Mouse (Mus musculus) lung, postnatal 0 days (tissue): Measurements from ENCODE around the gene BC035947. TPM values are rescaled to one million over a fixed set of nuclear protein-coding genes. Genes with fewer than 3 reads are reported as not detected.

Source experiments
- ATAC-seq: fragments of 200-750 bp; cut with Nextera tagmentation; 2 replicates; pipeline ENCODE4 v1.8.0; 2017; ENCODE audit warnings: moderate library complexity
- DNase-seq: peaks from one replicate; pipeline ENCODE4 v3.0.0-alpha.2; 2016; ENCODE audit warnings: low spot score
- H3K27ac ChIP-seq: fragments of 300-500 bp; sonication (generic); 2 replicates; pipeline ENCODE4 v1.5.1; 2014; ENCODE audit warnings: antibody characterized with exemption, mild to moderate bottlenecking, low read length, mixed read lengths
- H3K27me3 ChIP-seq: fragments of 300-500 bp; sonication (generic); replicated peaks from 2 replicates; pipeline ENCODE4 v1.6.1; 2014; ENCODE audit warnings: low read length, mixed read lengths; ENCODE audit not compliant: insufficient read depth
- H3K36me3 ChIP-seq: fragments of 300-500 bp; sonication (generic); 2 replicates; pipeline ENCODE4 v1.6.1; 2014; ENCODE audit warnings: low read length, mixed read lengths; ENCODE audit not compliant: insufficient read depth
- H3K4me1 ChIP-seq: fragments of 300-500 bp; sonication (generic); 2 replicates; pipeline ENCODE4 v1.6.1; 2014; ENCODE audit warnings: antibody characterized with exemption, low read depth, low read length, mixed read lengths; ENCODE audit not compliant: insufficient read depth
- H3K4me2 ChIP-seq: fragments of 300-500 bp; sonication (generic); replicated peaks from 2 replicates; pipeline ENCODE4 v1.6.1; 2014; ENCODE audit warnings: low read depth, mild to moderate bottlenecking, low read length, moderate library complexity, mixed read lengths
- H3K4me3 ChIP-seq: fragments of 300-500 bp; sonication (generic); 2 replicates; pipeline ENCODE4 v1.5.1; 2014; ENCODE audit warnings: low read depth, low read length
- H3K9ac ChIP-seq: fragments of 300-500 bp; sonication (generic); replicated peaks from 2 replicates; pipeline ENCODE4 v1.6.1; 2014; ENCODE audit warnings: low read depth, mild to moderate bottlenecking
- H3K9me3 ChIP-seq: fragments of 300-500 bp; sonication (generic); 2 replicates; pipeline ENCODE4 v1.6.1; 2016; ENCODE audit warnings: low read length, mixed read lengths
- CTCF ChIP-seq: IDR thresholded peaks from 2 replicates; pipeline ENCODE4 v1.5.1; 2016; ENCODE audit warnings: antibody characterized with exemption, mild to moderate bottlenecking
- EP300 ChIP-seq: IDR thresholded peaks from 2 replicates; pipeline ENCODE4 v1.6.1; 2016; ENCODE audit warnings: antibody characterized with exemption, mild to moderate bottlenecking, control low read depth
- WGBS: fragments of 180-500 bp; shearing (Covaris S2); extraction: QIAGEN DNeasy Blood & Tissue Kit; methylation state at CpG from one replicate; pipeline ENCODE4 v1.1.7; 2014; 5-methylcytosine and 5-hydroxymethylcytosine counted together
- polyA plus RNA-seq: library from polyadenylated mRNA; unstranded; fragments of >200 nt; fragmentation: Nextera tagmentation; extraction: Ambion mirVana; gene quantifications from 2 replicates; pipeline ENCODE4 v1.2.1, GENCODE M21; 2015

Gene BC035947
- polyA plus RNA-seq, 1 experiment from 2014 or later = 0.17 TPM

DNA sequence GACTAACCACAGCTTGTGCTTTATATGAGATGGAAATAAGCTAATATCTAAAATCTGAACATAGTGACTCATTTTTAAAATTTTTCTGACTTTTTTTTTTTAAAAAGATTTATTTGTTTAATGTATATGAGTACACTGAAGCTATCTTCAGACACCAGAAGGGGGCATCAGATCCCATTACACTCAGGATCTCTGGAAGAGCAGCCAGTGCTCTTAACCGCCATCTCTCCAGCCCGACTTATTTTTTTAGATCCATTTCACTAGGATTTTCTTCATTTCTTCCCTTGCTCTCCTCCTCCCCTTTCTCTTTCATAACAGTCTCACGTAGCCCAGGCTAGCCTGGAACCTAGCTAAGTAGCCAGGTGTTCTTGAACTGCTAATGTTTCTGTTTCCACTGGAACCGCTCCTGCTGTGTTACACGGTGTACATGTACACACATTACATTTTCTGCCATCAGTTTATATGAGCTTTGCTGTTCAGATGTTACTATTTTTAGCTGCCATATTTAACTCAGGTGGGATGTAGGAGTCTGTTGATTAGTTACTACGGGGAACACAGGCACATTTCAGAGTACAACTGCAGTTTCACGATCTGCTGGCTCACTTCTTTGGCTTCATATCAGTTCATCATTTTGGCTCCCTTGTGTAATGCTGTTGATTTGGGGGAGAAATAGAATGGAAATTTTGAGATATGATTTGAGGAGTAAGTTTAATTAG is 18.7 kb upstream of the BC035947 start:
- no peak for TF ChIP-seq CTCF
- no peak for TF ChIP-seq EP300
- Histone ChIP-seq H3K4me2 (no peak overlapping the region), H3K27me3 (no peaks in the 10 kb centered on the region), H3K4me3 (no peak overlapping the region), H3K9ac (no peak overlapping the region), H3K36me3 (no peaks in the 10 kb centered on the region), H3K9me3 (no peaks in the 10 kb centered on the region), H3K27ac (no peak overlapping the region), H3K4me1 (no peaks in the 10 kb centered on the region)
- no peak for DNase-seq
- 65% methylated on average over 7 of the region's 7 CpGs for WGBS
- no peak for ATAC-seq

DNA sequence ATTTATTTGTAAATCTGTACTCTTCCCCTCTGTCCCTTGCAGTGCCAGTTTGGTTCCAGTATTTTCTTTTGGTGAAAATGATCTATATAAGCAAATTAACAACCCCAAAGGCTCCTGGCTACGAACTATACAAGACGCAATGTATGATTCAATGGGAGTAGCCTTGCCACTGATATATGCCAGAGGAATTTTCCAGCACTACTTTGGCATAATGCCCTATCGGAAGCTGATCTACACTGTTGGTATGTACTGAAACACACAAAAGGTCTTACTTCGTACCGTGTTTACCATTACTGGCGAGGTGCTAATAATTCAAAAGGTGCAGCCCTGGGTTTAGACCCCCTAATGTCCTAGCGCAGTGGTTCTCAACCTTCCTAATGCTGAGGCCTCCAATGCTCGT is 17.1 kb upstream of the BC035947 start:
- ATAC-seq = no peak
- 82% methylated on average over 8 of the region's 8 CpGs for WGBS

DNA sequence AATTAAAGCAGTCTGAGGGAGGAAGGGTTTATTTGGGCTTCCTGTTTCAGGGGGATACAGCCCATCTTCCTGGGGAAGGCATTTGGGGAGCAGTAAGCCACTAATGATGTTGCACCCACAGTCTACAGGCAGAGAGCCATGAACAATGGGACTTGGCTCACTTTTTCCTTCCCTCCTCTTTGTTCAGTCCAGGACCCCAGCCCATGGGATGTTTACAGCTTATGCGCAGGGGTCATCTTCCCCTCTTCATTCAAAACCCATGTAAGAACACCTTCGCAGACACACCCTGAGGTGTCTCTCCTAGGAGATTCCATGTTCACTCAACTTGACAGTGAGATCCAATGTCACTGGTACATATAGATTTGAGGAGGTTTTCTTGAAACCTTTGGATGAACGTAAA is 16.4 kb upstream of the BC035947 start:
- no peaks in the 10 kb centered on the region for H3K9me3 ChIP-seq
- H3K4me1 ChIP-seq = no peaks in the 10 kb centered on the region
- no peak overlapping the region for H3K9ac ChIP-seq
- H3K27me3 ChIP-seq = no peaks in the 10 kb centered on the region
- no peak for DNase-seq
- H3K36me3 ChIP-seq = no peaks in the 10 kb centered on the region
- H3K4me2 ChIP-seq = no peak overlapping the region
- no peak overlapping the region for H3K27ac ChIP-seq
- no peak for ATAC-seq
- no peak overlapping the region for H3K4me3 ChIP-seq
- WGBS = 88% methylated on average over 3 of the region's 3 CpGs
- TF ChIP-seq CTCF (no peak), EP300 (no peak)

More for the DNA sequence above, 17.1 kb upstream of the BC035947 start:
- Histone ChIP-seq H3K9ac (no peak overlapping the region), H3K4me3 (no peak overlapping the region), H3K27me3 (no peaks in the 10 kb centered on the region), H3K9me3 (no peaks in the 10 kb centered on the region), H3K36me3 (no peaks in the 10 kb centered on the region), H3K4me1 (no peaks in the 10 kb centered on the region), H3K4me2 (no peak overlapping the region), H3K27ac (no peak overlapping the region)
- TF ChIP-seq CTCF (no peak), EP300 (no peak)
- no peak for DNase-seq

DNA sequence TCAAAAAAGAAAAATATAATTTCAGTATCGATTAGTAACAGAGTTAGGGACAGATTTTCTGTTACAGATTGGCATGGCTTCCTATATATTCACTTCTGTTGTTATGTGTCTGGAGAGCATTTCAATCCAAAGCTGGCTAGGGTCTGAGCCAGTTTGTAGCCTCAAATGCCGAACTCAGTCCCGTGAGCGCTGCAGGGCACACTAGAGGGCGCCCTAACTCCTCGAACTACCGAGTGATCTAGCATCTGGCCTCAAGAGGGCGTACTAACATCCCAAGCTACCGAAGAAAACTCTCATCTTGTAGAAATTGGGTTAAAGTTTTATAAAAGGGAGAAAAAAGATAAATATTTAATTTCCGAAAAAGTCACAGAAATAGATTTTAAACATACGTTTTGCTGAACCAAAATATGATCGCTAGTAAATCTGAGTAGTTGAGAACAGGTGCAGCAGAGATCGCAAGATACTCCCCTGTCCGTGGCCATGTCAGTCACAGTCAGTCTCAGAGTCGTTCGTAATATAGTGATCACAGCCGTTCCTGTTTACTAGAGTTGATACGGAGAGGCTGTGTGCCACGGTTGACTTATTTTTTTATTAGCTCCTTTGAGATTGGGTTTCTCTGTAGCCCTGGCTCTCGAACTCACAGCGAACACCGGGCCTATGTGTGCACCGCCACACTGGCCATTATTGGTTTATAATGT is 13.4 kb upstream of the BC035947 start:
- DNase-seq (peak; percentile 73), ATAC-seq (no peak)
- peak; percentile 94 for TF ChIP-seq CTCF
- TF ChIP-seq EP300 = no peak
- no peaks in the 10 kb centered on the region for H3K27me3 ChIP-seq
- no peaks in the 10 kb centered on the region for H3K36me3 ChIP-seq
- no peak overlapping the region for H3K4me2 ChIP-seq
- H3K27ac ChIP-seq = no peak overlapping the region
- no peak overlapping the region for H3K9ac ChIP-seq
- WGBS = 46% methylated on average over 23 of the region's 23 CpGs
- no peaks in the 10 kb centered on the region for H3K4me1 ChIP-seq
- no peaks in the 10 kb centered on the region for H3K9me3 ChIP-seq
- H3K4me3 ChIP-seq = no peak overlapping the region

DNA sequence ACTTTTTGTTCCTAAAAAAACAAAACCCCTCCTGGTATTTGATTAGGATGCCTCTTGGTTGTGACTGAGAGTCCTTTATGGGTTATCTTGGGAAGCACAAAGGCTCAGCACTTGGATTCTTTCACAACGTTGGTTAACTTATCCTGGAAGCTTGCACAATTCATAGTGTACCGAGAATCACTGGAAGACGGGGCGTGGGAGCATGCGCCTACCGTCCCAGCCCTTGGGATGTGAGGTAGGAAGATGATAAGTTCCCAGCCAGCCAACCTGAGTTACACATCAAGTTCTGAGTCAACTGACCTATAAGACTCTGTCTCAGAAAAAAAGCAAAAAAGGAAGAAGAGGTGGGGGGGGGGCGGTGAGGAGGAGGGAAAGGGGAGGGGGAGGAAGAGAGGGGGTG is 6.9 kb upstream of the BC035947 start:
- Histone ChIP-seq H3K9ac (no peak overlapping the region), H3K4me1 (no peaks in the 10 kb centered on the region), H3K4me2 (no peak overlapping the region), H3K9me3 (no peaks in the 10 kb centered on the region), H3K36me3 (no peaks in the 10 kb centered on the region), H3K27ac (no peak overlapping the region), H3K27me3 (no peaks in the 10 kb centered on the region), H3K4me3 (no peak overlapping the region)
- 69% methylated on average over 7 of the region's 7 CpGs for WGBS
- TF ChIP-seq CTCF (no peak), EP300 (no peak)
- ATAC-seq (no peak), DNase-seq (no peak)

DNA sequence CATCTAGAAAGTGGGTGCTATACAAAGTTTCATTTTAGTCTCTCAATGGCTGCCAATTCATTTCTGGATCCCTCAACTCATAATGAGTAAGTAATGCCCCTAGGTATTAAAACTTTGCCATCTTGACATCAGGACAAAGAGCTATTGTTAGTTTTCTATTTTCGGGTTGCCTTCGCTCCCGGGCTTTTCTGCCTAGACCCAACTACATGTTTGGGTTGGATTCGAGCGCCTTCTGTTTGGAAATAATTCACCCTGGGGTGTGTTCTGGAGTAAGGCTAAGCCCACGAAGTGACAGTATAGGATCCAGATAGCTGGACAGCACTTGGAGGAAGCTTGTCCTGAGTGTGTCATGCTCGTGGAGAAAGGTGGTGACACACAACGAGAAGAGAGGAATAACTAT is 798 bp upstream of the BC035947 start:
- H3K36me3 ChIP-seq = no peaks in the 10 kb centered on the region
- no peak for TF ChIP-seq CTCF
- H3K9ac ChIP-seq = no peak overlapping the region
- no peak overlapping the region for H3K27ac ChIP-seq
- no peak overlapping the region for H3K4me3 ChIP-seq
- H3K4me1 ChIP-seq = 0 out of 2 replicates have a peak, but pooled peaks cover 3% of the 10 kb centered on the region
- no peaks in the 10 kb centered on the region for H3K9me3 ChIP-seq
- DNase-seq (no peak), ATAC-seq (no peak)
- H3K27me3 ChIP-seq = no peaks in the 10 kb centered on the region
- 69% methylated on average over 8 of the region's 8 CpGs for WGBS
- no peak overlapping the region for H3K4me2 ChIP-seq
